Comparison of ENCODE assay signal across 15 mouse cellular contexts in the genomic region with DNA sequence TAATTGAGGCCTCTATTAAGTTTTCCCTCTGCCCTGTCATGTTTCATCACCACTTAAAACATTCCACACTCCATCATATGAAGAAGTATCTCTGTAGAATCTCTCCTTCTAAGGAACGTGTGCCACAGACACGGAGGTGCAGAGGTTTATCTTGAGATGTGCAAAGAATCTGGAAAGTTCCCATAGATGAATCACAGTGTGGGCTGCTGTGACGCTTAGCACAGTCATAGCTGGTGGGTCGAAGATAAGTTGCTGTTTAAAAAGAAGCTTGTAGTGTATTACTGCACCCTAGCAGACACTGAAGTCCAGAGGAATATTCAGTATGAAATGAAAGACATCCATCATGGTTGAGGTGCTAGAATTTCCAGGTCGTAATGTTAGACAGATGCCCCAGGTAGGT.
"Had no signal": no experiment of that assay in that cellular context is flagged by ENCODE, and none has a peak within 500 bp of the region (broad histone marks: within the 10 kb centered on the region; RNA-seq: fewer than 3 reads in every experiment).

No protein-coding gene starts in this region.

- H3K27me3 ChIP-seq: limb, embryonic 15.5 days; liver, embryonic 12.5 days; megakaryocyte, embryonic 14.5 days; midbrain, embryonic 13.5 days; neural tube, embryonic 15.5 days had no signal

- DNase-seq: kidney, adult 8-10 months; kidney, postnatal 25 days; layer of hippocampus, postnatal 36 days; lung, embryonic 14.5 days; lung, postnatal 14 days; spleen, adult 18-20 months; thymus, adult 2 months; thymus, postnatal 25 days had no signal

- H3K9ac ChIP-seq: limb, embryonic 15.5 days; liver, embryonic 12.5 days; lung, embryonic 14.5 days; midbrain, embryonic 13.5 days; neural tube, embryonic 15.5 days had no signal

- H3K36me3 ChIP-seq: limb, embryonic 15.5 days; liver, embryonic 12.5 days; midbrain, embryonic 13.5 days; neural tube, embryonic 15.5 days had no signal

- H3K27ac ChIP-seq: limb, embryonic 15.5 days; liver, embryonic 12.5 days; macrophage; midbrain, embryonic 13.5 days; neural tube, embryonic 15.5 days had no signal

- H3K9me3 ChIP-seq: limb, embryonic 15.5 days; liver, embryonic 12.5 days; midbrain, embryonic 13.5 days; neural tube, embryonic 15.5 days had no signal

- H3K4me1 ChIP-seq: limb, embryonic 15.5 days; liver, embryonic 12.5 days; megakaryocyte, embryonic 14.5 days; midbrain, embryonic 13.5 days; neural tube, embryonic 15.5 days had no signal

- H3K4me3 ChIP-seq: limb, embryonic 15.5 days; liver, embryonic 12.5 days; megakaryocyte, embryonic 14.5 days; midbrain, embryonic 13.5 days; myocyte; neural tube, embryonic 15.5 days had no signal

- H3K4me2 ChIP-seq: limb, embryonic 15.5 days; liver, embryonic 12.5 days; lung, embryonic 14.5 days; midbrain, embryonic 13.5 days; neural tube, embryonic 15.5 days had no signal
